Mouse (Mus musculus) embryo, embryonic 10 days (tissue): ENCODE results near the gene Dtnb.
"Not testable (repeated sequence)": the region's sequence is repeated elsewhere in the genome, so short reads cannot be mapped to it uniquely, and the experiment has no call there.

Source experiments
- DNase-seq: peaks from one replicate; pipeline ENCODE4 v3.0.0-alpha.2; 2015; ENCODE audit warnings: low spot score

The Dtnb gene

DNA sequence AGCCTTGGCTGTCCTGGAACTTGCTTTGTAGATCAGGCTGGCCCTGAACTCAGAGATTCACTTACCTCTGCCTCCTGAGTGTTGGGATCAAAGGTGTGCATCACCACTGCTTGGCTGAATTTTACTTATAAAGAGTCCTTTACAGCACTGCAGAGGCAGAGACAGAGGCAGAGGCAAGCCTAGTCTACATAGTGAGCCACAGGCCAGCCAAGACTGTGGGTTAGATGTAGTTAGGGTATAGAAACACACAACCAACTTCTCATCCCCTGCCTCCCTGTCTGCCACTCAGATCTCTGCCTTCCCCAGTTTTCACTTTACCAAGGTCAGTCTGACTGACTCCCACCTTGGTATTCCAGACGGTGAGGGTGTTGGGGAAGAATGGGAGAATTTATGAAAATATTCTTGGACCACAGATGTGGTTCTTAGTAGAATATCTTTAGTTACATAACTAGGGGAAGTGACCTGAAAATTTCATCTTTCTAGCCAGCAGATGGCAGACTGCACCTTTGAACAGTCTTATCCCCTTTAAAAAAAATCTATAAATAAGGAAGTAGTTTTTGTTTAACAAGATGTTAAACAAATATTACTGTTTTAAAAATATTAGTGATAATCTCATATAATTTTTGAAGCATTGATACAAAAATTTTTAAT lies 88.9 kb downstream of the Dtnb start:
- no peak for DNase-seq

DNA sequence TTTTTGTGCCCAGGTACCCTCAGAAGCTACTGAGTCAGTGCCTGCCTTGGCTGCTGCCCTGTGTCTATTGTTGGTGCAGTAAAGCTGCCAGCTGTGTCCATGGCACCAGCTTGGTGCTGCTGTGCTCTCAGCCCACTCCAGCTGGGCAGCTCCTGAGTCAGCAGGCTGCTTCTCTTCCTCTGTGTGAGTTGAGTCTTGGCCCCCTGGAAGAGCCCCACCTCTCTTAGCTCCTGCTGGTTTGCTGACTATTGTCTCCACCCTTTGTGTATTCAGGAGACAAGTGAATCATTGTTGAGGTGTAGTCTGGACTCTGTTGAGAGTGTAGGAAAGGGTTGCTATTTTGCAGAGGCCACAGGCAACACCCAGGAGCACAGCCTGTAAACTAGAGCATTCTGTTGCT lies 90.5 kb downstream of the Dtnb start:
- no peak for DNase-seq

DNA sequence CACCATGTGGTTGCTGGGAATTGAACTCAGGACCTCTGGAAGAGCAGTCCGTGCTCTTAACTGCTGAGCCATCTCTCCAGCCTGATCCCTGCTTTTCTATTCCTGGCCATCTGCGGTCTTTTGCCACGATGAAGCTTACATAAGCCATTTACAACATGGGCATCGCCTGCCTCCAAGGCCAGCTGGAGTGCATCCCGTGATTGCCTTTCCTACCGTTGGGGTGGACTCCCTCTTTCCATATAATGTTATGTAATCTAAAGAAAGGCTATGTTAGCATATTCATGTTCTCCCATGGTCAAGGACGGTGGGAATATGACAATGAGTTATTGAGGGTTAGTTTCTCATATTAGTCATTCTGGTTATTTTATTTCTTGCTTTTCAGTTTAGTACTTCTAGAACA lies 91.2 kb downstream of the Dtnb start:
- no peak for DNase-seq

DNA sequence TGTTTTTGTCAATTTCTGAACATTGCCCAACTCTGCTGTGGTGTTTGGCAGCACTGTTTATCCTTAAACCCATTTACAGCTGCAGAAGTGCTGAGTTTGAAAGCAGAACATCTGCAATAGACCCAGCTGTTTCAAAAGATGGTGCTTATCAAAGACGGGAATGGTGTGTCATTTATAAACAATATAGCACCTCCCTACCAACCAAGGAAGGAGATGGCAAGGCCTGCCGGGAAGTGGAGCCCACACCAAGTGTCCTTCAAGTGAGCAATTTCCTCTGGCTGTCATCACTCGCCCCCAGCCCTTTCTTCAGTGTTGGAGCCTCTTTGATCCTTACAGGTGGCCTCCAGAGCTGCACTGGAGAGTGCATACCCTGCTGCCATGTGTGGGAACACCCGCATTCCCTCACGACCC lies 97.8 kb downstream of the Dtnb start:
- peak; percentile 28 for DNase-seq

DNA sequence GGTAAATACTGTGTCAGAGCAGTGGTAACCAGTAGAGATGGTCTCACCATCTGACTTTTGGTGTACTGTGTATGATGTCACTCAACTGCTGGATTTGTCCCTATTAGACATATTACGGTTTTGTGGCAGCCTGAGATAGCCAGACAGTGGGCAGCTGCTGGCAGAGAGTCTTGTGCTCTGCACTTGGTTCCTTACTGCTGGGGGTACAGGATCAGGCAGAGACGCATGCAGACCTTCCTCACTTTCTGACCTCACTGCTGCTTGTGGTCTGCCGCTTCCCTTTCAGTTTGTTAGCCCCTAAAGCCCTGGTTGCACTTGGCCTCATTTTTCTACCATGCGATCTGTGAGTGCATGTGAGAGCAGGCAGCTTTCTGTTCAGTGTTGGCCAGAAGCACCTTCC lies 98.9 kb downstream of the Dtnb start:
- DNase-seq, result no peak

DNA sequence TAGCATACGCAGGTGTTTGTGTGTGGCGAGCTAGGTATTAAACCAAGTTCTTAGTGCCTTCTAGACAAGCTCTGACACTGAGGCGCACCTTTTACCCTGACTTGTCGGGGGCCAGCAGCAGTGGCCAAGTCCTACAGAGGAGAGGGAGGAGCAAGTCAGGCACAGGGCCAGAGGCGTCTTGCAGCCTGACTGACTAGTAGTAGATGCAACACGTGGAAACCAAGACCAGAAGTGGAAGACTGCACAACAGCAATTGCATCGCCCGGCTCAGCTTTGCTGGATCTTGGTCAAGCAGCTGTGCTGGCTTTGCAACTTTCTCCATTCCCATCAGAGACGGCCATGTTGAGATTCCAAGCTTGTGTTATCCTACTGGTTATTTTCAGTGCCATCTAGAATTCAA lies 100.6 kb downstream of the Dtnb start:
- DNase-seq, result no peak

DNA sequence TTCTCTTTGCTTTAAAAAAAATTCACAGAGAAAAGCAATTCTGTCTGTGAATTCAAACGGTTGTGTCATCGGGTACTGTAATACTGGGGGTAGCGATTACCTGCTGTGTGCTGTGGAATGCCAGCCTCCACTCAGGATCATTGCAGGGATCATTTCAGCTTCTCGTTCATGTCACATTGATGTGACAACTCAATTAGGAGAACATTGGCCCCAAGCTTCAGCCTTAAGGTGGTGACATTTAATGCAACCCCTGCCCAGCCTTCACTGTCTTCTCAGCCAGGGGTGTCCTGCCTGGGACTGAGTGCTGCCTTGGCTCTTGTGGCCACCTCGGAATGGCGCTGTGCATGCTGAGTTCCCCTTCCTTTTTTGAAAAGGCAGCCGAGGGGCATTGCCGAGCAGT lies 101.7 kb downstream of the Dtnb start:
- DNase-seq, result no peak

DNA sequence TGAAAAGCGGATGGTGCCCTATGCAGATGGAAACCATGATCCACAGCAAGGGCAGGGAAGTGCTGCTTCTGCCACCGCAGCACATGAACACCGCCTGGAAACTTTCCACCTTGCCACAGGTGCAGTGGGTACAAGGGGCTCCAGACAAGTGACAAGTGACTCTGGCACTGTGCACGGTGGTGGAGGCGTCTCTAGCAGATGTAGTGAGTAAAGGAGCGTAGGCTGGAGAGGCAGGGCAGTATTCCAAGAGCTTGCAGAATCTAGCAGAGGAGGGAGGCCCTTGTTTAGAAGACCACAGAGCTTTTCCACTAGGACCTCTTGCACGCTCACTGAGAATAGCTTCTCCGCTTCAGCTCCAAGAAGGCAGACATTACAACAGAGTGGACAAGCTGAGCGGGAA lies 102.7 kb downstream of the Dtnb start:
- DNase-seq, result no peak

DNA sequence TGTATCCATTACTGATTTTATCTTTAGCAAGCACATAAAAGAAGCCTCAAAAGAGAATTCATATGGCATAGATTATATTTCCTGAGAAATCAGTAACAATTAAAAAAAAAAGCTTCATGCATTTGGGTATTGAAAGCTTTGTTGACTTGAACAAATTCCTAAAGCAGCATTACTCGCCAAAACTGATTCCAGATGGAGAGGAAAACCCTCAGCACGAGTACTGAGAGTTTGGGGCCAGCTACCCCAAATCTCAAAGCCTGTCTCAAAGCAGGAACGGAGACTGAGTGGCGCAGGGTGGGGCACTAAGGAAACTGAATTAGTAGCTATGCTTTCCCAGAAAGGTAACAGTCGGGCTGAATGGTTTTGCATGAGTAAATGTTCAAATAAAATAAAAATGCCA lies 108.5 kb downstream of the Dtnb start:
- DNase-seq, result no peak

DNA sequence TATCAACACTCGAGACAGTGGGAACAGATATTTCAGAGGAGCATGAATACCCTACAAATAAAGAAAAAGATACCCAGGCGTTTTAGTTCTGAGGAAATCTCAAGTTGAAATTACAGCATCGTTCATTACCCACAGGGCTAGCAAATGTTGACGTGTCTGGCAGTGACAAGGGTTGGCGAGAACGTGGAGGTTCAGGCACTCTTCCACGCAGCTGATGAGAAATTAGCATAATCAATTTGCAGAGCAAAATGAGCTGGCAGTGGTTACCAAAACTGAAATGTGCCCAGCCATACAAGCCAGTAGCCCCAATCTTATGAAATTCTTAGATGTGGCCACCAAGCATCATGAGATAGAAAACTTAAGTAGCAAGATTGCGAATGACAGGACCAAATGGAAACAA lies 110.9 kb downstream of the Dtnb start:
- no peak for DNase-seq

DNA sequence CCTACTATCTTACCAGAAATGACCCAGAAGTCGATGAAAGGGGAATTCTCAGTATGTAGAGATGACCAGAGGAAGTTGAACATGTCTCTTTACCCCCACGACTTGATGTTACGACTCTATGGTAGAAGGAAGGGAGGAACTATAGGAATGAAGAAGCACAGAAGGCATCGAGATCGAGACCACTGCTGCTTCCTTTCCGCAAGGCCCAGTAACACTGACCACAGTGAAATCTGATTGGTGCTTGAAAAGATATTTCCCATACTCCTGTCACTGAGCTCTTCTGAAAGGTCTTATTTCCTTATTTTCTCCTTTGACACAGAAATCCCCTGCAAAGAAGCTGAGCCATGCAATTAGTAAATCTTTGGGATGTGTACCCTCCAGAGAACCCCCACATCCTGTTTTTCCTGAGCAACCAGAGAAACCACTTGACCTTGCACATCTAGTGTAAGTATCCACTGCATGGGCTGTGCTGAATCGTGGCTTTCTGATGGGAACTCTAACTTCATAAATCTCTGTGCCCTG lies 114.3 kb downstream of the Dtnb start:
- DNase-seq, result no peak

DNA sequence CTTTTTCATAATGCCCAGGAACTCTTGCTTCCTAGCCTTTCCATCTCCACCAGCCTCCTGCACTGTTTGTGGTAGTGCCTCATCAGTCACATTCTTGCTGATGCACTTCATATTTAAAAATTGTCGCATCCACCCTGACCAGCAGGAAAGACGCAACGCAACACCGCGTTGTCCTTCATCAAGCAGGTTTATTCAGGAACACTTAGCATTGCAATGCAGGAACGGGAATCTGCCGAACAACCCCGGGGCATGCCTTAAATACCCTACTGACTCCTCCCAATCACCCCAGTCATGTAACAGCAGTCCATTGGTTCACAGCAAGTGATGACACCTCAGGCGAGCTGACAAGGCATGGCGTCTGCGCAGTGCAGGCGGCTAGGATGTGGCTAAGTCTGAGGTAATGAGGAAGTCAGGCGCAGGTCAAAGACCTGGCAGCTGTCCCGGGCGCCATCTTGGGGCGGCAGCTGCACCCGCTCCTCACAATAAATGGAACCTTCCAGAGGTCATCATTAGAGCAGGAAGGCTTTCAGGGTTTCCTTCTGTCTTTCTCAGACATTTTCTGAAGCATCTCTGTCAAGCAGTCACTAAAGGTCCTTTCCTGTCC lies 118.8 kb downstream of the Dtnb start:
- not testable (repeated sequence) for DNase-seq

DNA sequence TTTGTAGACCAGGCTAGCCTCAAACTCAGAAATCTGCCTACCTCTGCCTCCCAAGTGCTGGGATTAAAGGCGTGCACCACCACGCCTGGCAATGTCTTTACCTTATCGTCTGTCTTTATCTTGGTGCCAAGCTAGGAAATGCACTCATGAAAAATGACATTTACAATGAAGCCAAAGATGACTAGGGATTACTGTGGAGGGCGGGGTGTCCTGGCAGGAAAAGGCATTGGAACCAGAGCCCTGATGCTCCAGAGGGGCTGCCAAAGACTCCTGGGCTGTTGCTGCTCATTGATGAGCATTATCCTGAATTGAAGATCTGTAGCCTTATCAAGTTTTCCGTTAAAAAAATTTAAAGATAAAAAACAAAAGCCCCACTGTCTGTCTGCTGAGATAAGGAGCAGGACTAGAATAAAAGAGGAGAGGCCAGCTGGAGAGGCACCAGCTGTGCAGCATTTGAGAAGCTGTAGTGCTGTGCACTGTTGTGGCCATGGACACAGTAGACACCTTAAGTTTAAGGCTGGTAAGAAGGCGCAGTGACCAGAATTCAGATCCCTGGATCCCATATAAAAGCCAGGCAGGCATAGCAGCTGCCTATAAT lies 120.7 kb downstream of the Dtnb start:
- no peak for DNase-seq

DNA sequence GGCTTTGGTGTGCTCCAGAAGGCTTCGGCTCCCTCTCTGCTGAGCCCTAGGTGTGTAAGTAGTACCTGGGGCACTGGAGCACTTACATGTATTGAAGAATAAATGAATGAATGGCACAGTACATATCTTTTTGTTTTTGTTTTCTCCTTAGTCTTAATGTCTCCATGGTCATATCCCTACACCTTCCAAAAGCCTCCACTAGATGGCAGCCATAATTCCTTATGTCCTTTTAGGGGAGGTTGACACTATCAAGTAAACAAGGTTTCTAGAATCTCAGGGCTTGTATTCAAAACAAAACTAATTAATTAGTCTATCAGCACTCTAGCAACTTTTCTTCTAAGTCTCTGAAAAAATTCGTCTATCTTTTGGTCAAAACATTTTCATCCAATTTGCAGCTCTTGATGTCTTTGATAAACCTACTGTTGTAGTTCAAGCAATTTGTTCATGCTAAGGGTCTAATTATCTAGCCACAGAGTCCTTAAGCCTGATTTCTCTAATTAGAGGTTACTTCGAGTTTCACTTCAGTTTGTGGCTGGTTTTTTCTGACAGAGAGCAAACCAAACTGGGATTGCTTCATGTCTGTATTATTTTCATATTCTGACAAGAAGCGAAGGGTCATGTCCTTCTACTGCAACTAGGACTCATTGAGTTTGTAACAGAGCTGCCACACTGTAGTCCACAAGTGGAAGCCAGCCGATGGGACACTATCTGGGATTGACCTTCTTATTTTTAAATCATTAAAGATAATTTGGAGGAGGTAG lies 123.7 kb downstream of the Dtnb start:
- peak; percentile 71 for DNase-seq

DNA sequence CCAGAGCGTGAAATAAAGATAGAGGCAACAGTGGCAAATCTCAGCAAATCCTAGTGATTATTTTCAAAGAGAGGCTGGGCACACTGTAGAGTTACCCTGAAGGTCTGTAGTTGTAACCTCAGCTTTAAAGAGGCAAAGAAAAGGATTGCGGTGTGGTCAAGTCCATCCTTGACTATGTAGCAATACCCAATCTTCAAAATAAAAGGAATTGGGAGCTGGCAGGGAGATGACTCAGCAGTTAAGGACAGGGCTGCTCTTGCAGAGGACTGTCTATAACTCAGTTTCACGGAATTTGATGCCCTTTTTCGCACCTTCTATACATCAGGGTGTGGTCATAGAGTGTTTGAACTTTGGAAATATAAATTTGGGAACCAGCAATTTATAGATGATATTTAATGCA lies 128.3 kb downstream of the Dtnb start:
- DNase-seq, result no peak

DNA sequence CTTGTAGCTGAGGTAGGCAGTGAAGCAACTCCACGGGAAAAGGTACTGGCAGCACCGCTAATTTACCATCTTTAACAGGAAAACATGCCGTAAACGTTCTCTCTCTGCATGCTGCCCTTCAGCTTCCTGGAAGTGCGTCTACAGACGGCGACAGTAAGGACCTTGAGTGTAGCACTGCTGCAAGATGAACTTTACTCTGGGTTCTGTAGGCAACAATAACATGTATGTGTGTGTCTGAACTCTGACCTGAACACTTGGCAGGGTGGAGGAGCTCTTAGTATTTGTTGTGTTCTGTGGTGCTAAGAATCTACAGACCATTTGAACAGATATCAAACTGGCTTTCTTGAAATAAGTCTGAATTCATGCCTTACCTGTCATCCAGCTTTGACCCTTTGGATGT lies 130.7 kb downstream of the Dtnb start:
- no peak for DNase-seq

DNA sequence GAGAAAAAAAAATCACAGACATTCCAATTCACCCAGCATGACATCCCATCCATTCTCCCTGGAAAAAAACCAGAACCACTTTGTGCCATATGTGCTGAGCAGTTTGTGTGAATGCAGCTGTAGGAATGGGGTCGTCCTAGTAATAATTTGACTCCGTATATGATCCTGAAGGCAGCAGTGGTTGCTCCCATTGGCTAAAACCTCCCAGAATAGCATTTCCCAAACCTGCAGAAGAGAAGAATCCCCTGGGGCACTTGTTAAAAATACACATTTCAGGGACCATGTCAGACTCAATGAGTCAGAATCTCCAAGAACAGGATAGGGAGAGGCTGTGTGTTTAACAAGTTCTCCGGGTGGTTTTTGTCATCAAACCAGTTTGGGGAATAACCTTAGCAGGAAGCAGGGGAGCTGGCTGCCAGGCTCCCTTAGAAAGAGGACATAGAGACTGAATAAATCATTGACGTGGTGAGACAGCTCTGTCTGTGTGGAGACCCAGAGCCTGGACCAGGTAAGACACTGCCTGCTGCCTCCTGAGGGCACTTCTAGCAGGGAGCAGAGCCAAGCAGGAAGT lies 147.1 kb downstream of the Dtnb start:
- no peak for DNase-seq

DNA sequence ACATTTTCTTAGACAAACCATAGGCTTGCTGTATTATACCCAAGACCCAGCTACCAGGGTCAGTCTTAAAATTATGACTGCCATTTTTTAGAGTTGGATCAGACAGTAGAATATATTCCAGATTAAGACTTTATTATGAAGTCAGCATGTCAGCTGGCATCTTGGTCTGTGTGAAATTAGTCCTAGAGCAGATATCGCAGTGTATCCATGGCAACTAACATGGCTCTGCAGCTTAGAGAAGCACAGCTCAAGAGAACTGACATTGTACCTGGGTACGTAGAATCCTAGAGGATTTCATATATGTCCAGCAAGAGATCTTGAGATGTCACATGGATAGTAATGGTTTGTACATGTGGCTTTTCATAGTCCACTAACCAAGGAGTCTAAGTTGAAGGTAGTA lies 148.3 kb downstream of the Dtnb start:
- no peak for DNase-seq

DNA sequence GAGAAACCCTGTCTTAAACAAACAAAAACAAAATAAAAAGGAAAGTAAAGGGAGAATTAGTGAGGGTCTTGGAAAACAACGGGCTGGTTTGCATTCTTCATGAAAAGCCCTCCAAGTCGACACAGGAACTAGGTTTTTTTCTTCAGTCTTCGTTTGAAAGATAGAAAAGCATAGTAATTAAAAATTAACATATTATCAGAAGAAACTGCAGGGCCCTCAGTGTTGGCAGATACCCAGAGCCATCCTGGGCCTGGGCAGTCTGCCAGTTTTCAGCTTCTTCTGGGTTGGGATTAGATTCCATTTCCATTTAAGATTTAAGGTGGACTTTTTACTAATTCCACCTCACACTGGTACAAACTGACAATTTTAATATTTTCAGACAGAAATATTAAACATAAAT lies 151.6 kb downstream of the Dtnb start:
- no peak for DNase-seq

DNA sequence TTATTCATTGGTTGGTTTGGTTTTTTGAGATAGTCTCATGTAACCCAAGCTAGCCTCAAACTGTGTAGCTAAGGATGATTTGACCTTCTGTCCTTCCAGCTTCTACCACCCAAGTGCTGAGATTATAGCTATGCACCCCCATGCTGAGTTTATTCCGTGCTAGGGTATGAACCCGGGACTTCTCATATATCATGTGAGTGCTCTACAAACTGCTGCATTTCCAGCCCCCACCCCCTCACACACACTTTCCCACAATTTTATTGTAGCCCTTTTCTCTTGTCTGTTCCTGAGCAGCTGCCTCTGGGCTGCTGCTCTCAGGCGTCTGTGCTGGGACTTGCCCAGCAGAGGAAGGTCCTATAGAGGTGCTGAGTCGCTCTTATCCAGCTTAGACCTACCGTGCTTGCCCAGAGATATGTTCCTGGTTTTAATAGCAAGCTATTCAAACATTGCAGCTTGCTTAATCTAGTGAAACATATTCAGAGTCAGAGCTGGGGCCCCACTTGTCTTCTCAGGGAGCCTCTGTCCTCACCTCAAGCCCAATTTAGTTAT lies 152.7 kb downstream of the Dtnb start:
- no peak for DNase-seq

DNA sequence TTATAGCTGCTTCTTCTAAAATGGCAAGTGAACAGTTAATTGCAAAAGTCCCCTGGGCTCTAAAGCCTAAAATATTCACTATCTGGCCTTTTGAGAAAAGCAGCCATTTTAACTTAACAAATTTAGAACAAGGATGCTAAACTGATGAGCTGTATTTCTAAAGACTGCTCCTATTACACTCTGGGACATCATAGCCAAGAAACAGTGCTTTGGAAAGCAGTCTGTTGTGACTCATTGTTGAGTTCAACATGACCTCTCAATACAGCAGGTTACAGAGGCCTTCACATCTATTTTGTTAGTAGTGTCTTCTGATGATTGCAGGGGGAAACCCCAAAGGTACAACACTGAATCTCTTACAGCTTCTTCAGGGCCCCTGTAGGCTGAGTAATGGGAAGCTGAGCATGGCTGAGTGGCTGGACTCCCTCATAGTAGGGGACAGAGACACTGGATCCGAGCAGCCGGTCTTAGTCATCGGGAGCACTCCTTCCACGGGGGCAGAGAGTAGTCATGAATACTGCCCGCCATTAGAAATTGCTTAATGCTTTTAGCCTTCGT lies 157.4 kb downstream of the Dtnb start:
- no peak for DNase-seq
